Mouse (Mus musculus): ENCODE results near the gene Abo.

The Abo gene

DNA sequence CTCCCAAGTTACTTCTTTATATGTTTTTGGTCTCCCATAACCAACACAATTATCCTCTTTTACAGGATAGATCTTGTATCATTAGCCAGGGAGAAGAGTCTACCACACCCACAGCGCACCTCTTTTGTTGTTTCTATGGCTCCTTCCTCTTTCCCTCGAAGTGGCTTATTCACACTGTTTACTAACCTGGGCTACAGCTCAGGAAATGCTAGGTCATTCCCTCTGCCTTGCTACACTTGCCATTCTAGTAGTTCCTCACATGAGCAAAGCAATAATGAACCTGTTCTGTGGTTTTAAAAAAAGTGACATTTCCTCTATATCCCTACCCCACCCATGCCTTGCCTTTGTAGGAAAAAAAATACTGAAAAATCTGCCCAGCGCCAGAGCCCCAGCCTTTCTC lies 1.9 kb downstream of the Abo start:
- no peak for DNase-seq (ENCODE audit: low spot score)

DNA sequence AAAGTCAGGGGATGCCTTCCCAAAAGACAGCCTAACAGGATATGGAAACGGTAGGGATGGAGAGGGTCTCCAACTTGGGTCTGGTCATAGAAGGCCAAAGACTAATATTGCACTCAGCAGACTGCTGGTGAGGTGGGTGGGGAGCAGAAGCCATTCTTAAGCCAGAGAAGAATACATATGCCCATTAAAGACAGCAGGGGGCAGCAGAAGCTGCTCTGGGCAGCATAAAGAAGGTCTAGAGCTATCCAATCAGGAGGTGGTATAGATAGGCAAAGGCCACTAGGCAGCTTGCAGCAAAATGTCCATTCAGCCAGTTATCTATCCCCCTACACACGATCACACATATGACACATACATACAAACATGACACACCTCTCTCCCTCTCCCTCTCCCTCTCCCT lies 17.1 kb downstream of the Abo start:
- DNase-seq (ENCODE audit: low spot score): peak; percentile 10

DNA sequence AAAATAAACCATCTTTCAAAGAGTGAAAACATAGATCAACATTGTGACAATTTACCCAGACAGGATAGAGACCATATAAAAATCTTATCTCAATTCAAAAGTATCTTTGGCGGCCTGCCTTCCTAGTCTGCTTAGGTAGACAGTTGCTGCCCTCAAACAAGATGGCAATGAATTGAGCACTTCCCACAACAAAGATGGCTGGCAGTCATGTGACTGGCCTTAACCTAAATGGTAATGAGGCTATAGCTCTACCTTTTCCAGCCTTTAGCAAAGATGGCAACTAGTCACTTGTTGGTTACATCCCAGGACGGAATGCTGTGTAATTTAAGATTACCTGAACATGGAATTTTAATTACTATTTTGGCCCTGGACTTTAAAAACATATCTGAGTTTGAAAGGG lies 32.3 kb downstream of the Abo start:
- DNase-seq (ENCODE audit: low spot score): no peak

DNA sequence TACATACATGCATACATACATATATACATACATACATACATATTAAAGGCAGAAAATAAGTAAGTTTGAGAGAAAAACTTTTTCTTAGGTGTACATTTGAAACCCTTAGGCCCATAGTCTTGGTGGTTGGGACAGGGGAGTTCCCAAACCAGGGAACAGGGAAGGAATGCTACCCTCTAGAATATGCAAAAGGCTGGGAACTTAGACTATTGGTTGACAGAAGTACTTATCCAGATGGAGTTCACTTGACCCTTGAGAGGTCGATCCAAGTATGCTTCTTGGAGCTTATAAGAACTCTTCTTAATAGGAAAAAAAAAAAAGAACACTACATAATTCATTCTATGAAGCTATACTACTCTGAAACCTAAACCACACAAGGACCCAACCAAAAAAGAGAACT lies 36.7 kb downstream of the Abo start:
- DNase-seq (ENCODE audit: low spot score): no peak

DNA sequence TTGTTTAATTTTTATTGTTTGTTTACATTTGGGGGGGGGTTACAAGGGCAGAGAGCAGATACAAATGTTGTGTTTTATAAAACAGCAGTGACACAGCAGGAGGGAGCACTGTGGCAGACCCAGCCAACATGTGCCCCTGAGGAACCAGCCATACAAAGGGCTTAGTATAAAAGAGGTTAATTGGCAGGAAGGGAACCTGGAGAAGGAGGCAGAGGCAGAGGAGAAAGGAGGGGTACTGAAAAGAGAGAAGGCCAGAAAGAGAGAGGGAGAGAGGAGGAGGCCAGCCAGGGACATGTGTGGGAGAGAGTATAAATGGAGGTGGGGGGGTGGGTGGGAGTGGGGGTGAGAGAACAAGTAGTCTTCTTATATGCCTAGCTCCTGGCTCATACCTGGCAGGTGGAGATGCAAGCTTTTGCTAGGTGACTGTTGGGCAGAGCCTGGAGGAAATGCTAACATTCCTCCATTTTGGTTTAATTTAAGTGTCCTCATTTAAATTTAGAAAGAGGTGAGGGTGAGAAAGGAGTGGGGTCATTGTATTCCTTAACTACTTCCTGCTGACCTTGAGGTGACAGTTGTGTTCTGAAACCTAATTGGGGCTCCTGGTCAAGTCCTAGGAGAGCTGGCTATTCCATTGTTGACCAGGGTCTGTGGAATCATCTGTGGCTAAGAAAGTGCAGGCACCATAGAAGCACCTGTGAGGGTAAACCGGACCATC lies 37.4 kb downstream of the Abo start:
- no peak for DNase-seq (ENCODE audit: low spot score)

Measured in c-Kit-positive CD71-positive TER-119-positive erythroid progenitor cells, embryonic 14.5 days (primary cell).